Mouse (Mus musculus): ENCODE results near the gene Olfr66.

Olfr66 gene

DNA sequence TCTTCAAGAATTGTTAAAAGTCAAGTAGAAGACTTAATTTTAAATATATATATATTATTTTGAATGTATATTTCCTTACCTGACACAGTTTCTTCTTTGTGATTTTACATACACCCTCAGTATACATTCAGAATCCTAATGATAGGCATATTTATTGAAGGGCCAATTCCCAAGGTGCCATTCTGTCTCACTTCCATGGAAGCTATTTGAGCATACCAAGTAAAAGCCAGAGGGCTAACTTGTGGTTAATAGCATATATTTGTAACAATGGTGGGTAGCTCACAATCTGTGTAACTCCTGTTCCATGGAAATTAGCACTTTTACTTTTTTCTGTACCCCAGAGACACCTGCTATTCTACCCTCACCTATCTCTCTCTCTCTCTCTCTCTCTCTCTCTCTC lies at the start of gene Olfr66:
Olfr66 (minus strand) TSS at position 101 of the 400 bp plus-strand sequence.
- DNase-seq (ENCODE audit: low read depth, low spot score) = no peak

DNA sequence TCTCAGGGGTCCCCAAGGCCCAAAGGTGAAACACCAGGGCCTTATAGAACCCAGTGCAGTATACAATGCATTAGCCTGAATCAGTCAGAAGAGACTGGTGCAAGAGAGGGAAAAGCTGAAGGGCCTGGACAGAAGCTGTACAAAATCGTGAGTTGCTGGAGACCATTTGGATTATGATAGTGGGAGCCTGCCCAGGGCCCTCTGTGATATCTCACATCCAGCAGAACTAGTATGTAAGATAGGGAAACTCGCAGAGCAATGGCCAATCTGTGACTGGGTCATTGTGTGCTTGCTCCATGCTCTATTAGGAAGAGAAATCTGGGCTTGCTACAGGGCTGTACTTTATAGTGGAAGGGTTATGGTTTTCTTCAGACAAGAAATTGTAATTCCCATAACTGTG lies 48.2 kb upstream of the Olfr66 start, which contains the start of gene Olfr632:
Olfr632 (plus strand) TSS at position 84 of the 400 bp plus-strand sequence.
- no peak for DNase-seq (ENCODE audit: low read depth, low spot score)

GRCm38 (mm10) chr7:103928525-103928924 lies 42.5 kb upstream of the Olfr66 start, which contains the start of gene Olfr631:
Gene Olfr631, plus strand, starts transcription at chr7:103928825.
- DNase-seq (ENCODE audit: low read depth, low spot score) = no peak

- DNase-seq (ENCODE audit: low read depth, low spot score) = no peak
Observed at GRCm38 (mm10) chr7:103915338-103915737, 29.3 kb upstream of the Olfr66 start.

DNA sequence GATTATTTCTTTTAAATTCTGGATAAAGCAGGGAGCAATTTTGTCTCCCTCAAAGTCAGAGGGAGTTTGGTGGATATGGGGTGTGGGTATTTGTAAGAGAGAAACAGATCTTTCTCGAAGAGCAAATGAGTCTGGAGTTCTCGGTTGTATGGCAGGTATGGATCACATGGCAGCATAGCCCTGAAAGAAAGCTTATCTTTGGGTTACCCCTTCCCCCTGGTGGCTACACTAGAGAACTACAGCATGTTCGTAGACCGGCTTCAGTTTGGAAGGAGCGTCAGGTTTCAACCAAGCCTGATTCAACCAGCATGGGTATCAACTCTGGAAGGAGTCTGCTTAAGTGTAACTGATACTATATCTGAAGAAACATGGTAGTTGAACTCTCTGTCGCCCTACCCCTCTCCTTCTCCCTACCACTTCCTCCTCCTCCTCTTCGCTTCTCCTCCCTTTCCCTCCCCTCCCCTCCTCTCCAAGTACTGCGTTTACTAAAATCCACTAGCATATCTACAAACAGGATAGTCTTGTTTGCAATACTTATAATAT lies 27.0 kb upstream of the Olfr66 start:
- peak; percentile 6 for DNase-seq (ENCODE audit: low read depth, low spot score)

DNA sequence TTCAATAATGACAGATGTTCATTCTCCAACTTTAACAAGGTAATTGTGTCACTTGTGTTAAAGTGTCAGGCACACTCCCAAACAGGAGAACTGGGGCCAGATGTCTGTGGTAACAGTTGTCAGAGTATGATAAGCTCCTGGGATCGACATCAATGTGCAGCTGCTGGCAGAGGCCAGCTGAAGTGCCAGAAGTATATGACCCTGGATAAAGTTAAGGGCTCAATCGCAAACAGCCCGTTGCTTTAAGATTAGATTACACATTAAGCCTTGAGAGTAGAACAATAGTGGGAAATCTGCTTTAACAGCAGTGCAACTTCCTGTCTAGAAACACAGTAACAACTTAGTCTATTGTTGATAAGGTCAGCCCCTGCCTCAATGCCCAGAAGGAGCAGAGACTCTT lies 24.0 kb upstream of the Olfr66 start:
- no peak for DNase-seq (ENCODE audit: low read depth, low spot score)

DNA sequence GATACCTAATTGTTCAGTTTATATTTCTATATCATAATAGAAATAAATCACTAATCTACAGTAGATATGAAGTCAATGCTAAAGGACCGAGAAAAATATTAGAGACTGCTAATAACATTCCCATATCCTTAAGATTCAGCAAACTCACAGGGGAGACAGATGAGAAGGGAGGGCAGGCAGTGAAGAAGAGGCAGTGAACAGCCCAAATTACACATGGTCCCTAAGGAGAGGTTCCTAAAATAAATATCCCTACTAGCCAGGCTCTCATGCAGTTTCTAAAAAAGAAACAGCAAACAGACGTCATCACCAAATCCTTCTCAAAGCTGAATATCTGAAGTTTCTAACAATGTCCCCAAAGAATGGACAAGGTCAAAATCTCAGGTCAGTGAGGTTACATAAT lies 17.1 kb upstream of the Olfr66 start, which contains the start of gene Olfr65:
Olfr65 (plus strand) TSS at position 301 of the 400 bp plus-strand sequence.
- DNase-seq (ENCODE audit: low read depth, low spot score) = no peak

- DNase-seq (ENCODE audit: low read depth, low spot score) = no peak
Observed at GRCm38 (mm10) chr7:103894385-103894784, 8.3 kb upstream of the Olfr66 start, which contains the start of gene Olfr64. Gene Olfr64, minus strand, starts transcription at chr7:103894485.

- no peak for DNase-seq (ENCODE audit: low read depth, low spot score)
Observed at GRCm38 (mm10) chr7:103877093-103877492, 9.0 kb downstream of the Olfr66 start.

DNA sequence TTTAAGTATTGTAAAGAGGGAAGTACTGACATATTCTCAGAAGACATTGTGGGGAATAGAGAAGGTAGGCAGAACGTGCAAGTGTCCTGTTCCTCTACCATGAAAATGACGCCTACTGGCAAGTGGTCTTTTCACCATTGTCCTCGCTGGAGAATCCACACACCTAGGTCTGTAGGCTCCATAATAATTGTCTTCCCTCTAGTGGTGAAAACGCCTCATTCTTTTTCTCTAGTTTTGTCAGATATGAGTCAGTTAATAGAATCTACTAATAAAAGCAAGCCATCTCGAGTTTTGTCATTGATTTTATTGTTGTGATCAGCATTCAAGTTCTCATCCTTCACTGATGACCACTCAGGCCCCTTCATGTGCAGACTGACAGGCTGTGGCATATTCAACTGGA lies 11.6 kb downstream of the Olfr66 start:
- DNase-seq (ENCODE audit: low read depth, low spot score) = no peak

DNA sequence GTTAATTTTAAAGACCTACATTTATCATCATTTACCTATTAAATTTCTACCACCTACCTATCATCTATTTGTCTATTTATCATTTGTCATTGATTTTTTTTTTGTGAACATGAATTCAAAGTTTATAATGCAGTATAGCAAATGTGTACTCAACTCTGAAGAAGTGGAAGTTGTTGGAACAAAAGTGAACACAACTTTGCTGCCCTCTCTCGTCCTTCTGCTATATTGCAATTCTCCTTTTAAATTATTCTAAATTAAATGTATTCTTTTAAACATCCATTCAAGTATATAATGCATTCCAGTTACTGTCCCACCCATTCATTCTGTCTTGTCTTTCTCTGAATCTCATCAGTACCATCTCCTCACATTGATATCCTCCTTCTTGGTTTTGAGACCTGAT lies 13.0 kb downstream of the Olfr66 start:
- DNase-seq (ENCODE audit: low read depth, low spot score) = no peak

DNA sequence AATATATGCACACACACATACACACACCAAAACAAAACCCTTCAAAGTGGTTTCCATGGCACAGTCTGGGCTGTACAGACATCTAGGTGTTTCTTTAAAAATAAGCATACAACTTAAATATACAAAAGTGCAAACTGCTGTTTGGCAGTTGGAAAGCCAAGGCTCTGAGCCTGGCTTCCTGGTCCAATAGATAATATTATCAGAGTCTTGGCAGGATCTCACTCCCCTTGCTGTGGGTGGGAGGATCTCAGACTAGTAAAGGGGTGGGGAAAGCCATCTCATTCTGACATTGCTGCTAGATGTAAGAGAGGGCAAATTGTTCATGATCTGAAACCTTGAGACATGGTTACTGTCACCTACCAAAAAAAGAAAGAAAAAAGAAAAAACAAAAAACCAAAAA lies 15.4 kb downstream of the Olfr66 start:
- DNase-seq (ENCODE audit: low read depth, low spot score) = no peak

DNA sequence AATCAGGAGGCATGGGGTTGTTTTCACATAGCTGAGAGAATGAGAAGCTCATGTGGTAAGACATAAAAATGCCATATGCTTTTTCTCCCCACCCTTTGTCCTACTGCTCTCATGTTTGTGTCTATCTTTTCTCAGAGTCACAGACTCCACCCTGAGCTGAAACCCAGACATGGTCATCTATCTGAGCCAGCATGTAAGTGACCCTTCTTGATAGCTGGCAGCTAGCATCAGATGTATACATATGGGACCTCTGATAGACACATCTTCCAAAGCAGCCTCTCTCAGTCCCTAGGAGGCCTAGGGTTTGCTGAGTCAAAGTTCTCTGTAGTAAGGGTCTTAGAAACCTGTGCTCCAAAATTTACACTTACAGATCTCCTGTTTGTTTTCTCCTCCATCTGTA lies 20.3 kb downstream of the Olfr66 start:
- DNase-seq (ENCODE audit: low read depth, low spot score) = no peak

- no peak for DNase-seq (ENCODE audit: low read depth, low spot score)
Observed at GRCm38 (mm10) chr7:103861531-103861930, 24.5 kb downstream of the Olfr66 start.

DNA sequence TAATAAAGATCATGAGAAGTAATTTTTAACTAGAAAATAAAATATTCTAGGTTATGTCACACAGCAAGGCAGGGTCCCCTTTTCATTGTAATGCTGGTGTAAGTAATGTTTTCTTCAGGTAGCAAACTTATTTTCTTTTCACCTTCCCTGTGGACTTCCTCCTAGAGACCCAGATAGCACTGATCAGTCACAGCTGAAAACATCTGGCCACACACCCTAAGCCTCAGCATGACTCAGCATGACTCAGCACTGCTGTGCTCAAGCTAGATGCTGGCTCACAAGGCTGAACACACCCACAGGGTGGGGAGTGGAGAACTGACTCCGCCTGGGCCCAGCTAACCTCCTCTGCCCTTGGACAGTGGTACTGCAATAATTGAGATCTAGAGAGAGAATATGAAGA lies 25.2 kb downstream of the Olfr66 start:
- no peak for DNase-seq (ENCODE audit: low read depth, low spot score)

GRCm38 (mm10) chr7:103859076-103859475 lies 27.0 kb downstream of the Olfr66 start:
- no peak for DNase-seq (ENCODE audit: low read depth, low spot score)

- no peak for DNase-seq (ENCODE audit: low read depth, low spot score)
Observed at GRCm38 (mm10) chr7:103854669-103855068, 31.4 kb downstream of the Olfr66 start.

DNA sequence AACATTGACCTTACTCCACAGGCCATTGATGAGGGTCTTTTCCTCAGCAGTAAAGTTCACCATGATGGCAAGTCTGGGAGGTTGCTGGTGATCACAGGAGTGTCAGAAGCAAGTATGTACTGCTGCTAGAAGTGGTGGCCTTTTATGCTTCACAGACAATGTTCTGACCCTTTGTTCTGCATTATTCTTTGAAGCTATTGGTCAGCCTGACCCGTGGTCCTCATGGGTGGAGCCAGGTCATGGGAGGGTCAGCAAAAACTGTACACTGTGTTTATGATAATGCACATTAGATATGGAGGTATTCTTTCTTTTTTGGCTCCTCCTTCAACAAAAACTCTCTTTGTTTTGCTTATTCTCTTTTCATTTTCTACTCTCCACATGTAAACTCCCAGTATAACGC lies 33.0 kb downstream of the Olfr66 start, which contains the start of gene Hbb-y:
Hbb-y (minus strand) TSS at position 127 of the 400 bp plus-strand sequence.
- DNase-seq (ENCODE audit: low read depth, low spot score) = no peak

GRCm38 (mm10) chr7:103844525-103845325 lies 41.3 kb downstream of the Olfr66 start:
- DNase-seq (ENCODE audit: low read depth, low spot score) = no peak

- no peak for DNase-seq (ENCODE audit: low read depth, low spot score)
Observed at GRCm38 (mm10) chr7:103843034-103843433, 43.0 kb downstream of the Olfr66 start, which contains the start of gene Hbb-bh1. Gene Hbb-bh1, minus strand, starts transcription at chr7:103843164.

- no peak for DNase-seq (ENCODE audit: low read depth, low spot score)
Observed at GRCm38 (mm10) chr7:103840268-103840667, 45.8 kb downstream of the Olfr66 start, which contains the start of gene Hbb-bh2. Gene Hbb-bh2, minus strand, starts transcription at chr7:103840520.
